9 mouse cellular contexts compared by ENCODE assay signal in the genomic region with DNA sequence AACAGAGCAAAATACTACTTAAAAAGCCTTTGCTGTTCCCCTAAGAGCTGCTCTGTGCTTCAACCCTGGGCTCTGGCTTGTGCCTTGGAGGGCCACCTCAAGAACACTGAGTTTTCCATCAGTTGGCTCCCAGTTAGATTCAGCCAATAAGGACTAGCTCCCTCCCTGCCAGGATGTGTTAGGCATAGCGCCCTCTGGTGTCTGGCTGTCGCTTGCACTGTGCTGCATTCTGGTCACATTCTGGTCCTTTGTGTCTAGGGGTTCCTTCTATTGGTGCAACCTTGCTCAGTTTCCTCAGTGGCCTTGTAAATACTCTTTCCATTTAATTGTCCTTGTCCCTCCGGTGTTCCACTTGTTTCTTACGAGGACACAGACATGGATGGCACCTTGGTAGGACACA.
A peak's percentile ranks its signal among the peaks of the same experiment; 100 is the strongest.
DNase-seq lines count a peak whose midpoint lies in the region; ATAC-seq and TF ChIP-seq lines count a peak whose summit lies in the region.
"Had no signal": no experiment of that assay in that cellular context is flagged by ENCODE, and none has a peak within 500 bp of the region (broad histone marks: within the 10 kb centered on the region; RNA-seq: fewer than 3 reads in every experiment).

No protein-coding gene starts in this region.

- no peak for TF ChIP-seq EP300 in ES-Bruce4 (IDR thresholded peaks at IDR 0.05; ENCODE audit: insufficient read depth, low read depth, low read length)

- no peak for ATAC-seq in kidney, embryonic 15.5 days (replicated peaks; ENCODE audit: low FRiP score)

- no peaks in the 10 kb centered on the region for H3K27me3 ChIP-seq in kidney, embryonic 15.5 days
- H3K27me3 ChIP-seq in ES-Bruce4 (ENCODE audit: control insufficient read depth, insufficient read depth, low read length, poor library complexity, severe bottlenecking): no peaks in the 10 kb centered on the region; the same call in 1 of the 2 replicates
- no peaks in the 10 kb centered on the region for H3K27me3 ChIP-seq in limb, embryonic 10.5 days (ENCODE audit: low read depth, poor library complexity, severe bottlenecking)
- H3K27me3 ChIP-seq: embryonic facial prominence, embryonic 12.5 days; limb, embryonic 12.5 days had no signal

- TF ChIP-seq POLR2A in ES-Bruce4 (IDR thresholded peaks at IDR 0.05; ENCODE audit: insufficient read depth, low read length): no peak

- 70% methylated on average over 4 of the region's 4 CpGs for WGBS in kidney, embryonic 15.5 days
- 58% methylated on average over 4 of the region's 4 CpGs for WGBS in limb, embryonic 10.5 days

- no peak overlapping the region for H3K9ac ChIP-seq in kidney, embryonic 15.5 days
- no peak overlapping the region for H3K9ac ChIP-seq in ES-Bruce4 (ENCODE audit: low read depth, poor library complexity, severe bottlenecking)
- H3K9ac ChIP-seq: embryonic facial prominence, embryonic 12.5 days; limb, embryonic 12.5 days had no signal

- no peaks in the 10 kb centered on the region for H3K9me3 ChIP-seq in kidney, embryonic 15.5 days (replicated peaks)
- H3K9me3 ChIP-seq in ES-Bruce4 (replicated peaks; ENCODE audit: control insufficient read depth, insufficient read depth, low read length, poor library complexity, severe bottlenecking): no peaks in the 10 kb centered on the region
- H3K9me3 ChIP-seq in limb, embryonic 10.5 days (replicated peaks): no peaks in the 10 kb centered on the region
- H3K9me3 ChIP-seq: embryonic facial prominence, embryonic 12.5 days; limb, embryonic 12.5 days had no signal

- no peak overlapping the region for H3K27ac ChIP-seq in kidney, embryonic 15.5 days
- H3K27ac ChIP-seq in ES-Bruce4 (ENCODE audit: insufficient read depth, low read length): no peak overlapping the region
- H3K27ac ChIP-seq in limb, embryonic 10.5 days: no peak overlapping the region
- H3K27ac ChIP-seq: embryonic facial prominence, embryonic 12.5 days; limb, embryonic 12.5 days had no signal

- DNase-seq in kidney, postnatal 4 days: peak; percentile 56 to 59
- DNase-seq in R1 (ENCODE audit: low read depth, low spot score): peak; percentile 57
- peak; percentile 57 for DNase-seq in limb, embryonic 10.5 days (ENCODE audit: low spot score)
- DNase-seq in T-cell, adult 2 months (ENCODE audit: low spot score): no peak
- no peak for DNase-seq in urinary bladder, postnatal 25 days (ENCODE audit: low spot score)

- peak; percentile 79 for TF ChIP-seq CTCF in ES-Bruce4 (IDR thresholded peaks at IDR 0.05; ENCODE audit: low read depth, low read length)

- peaks cover 10% of the 10 kb centered on the region; the same call in 1 of the 2 replicates for H3K36me3 ChIP-seq in kidney, embryonic 15.5 days
- H3K36me3 ChIP-seq in ES-Bruce4 (ENCODE audit: control insufficient read depth, insufficient read depth, low read length, poor library complexity, severe bottlenecking): no peaks in the 10 kb centered on the region
- peaks cover 8% of the 10 kb centered on the region; the same call in 1 of the 2 replicates for H3K36me3 ChIP-seq in limb, embryonic 10.5 days
- H3K36me3 ChIP-seq: embryonic facial prominence, embryonic 12.5 days; limb, embryonic 12.5 days had no signal

- no peak overlapping the region for H3K4me3 ChIP-seq in kidney, embryonic 15.5 days (replicated peaks)
- H3K4me3 ChIP-seq in ES-Bruce4 (ENCODE audit: low read depth, low read length): no peak overlapping the region
- no peak overlapping the region for H3K4me3 ChIP-seq in limb, embryonic 10.5 days
- H3K4me3 ChIP-seq: embryonic facial prominence, embryonic 12.5 days; limb, embryonic 12.5 days had no signal

- H3K4me2 ChIP-seq in kidney, embryonic 15.5 days: no peak overlapping the region
- H3K4me2 ChIP-seq: embryonic facial prominence, embryonic 12.5 days; limb, embryonic 12.5 days had no signal

- no peaks in the 10 kb centered on the region for H3K4me1 ChIP-seq in kidney, embryonic 15.5 days
- no peaks in the 10 kb centered on the region for H3K4me1 ChIP-seq in ES-Bruce4 (ENCODE audit: control insufficient read depth, insufficient read depth, low read length)
- peaks cover 3% of the 10 kb centered on the region; the same call in 1 of the 2 replicates for H3K4me1 ChIP-seq in limb, embryonic 10.5 days
- H3K4me1 ChIP-seq: embryonic facial prominence, embryonic 12.5 days had no signal

Comparison
In these comparisons a context has a peak if more than half of its experiments do, and no peak if none do; other contexts are left out.
1. DNase-seq: peak in kidney, postnatal 4 days (2 of 2), R1 (single experiment) and limb, embryonic 10.5 days (single experiment); none in T-cell, adult 2 months (single experiment) and urinary bladder, postnatal 25 days (single experiment).